Mouse (Mus musculus) ovary, postnatal 36 days (tissue): ENCODE results near the gene Tex47.
A peak's percentile ranks its signal among the peaks of the same experiment; 100 is the strongest.

Experiments used
- DNase-seq: peaks from one replicate; pipeline ENCODE4 v3.0.0; 2022; ENCODE audit warnings: low spot score, mixed read lengths

Gene Tex47

GRCm38 (mm10) chr5:7303819-7304218, at the start of gene Tex47:
Tex47 (plus strand) TSS chr5:7304119.
- no peak for DNase-seq

- DNase-seq = no peak
Measured at GRCm38 (mm10) chr5:7276659-7277455, 27.1 kb upstream of the Tex47 start.

- no peak for DNase-seq
Measured at GRCm38 (mm10) chr5:7284336-7284735, 19.6 kb upstream of the Tex47 start.

DNA sequence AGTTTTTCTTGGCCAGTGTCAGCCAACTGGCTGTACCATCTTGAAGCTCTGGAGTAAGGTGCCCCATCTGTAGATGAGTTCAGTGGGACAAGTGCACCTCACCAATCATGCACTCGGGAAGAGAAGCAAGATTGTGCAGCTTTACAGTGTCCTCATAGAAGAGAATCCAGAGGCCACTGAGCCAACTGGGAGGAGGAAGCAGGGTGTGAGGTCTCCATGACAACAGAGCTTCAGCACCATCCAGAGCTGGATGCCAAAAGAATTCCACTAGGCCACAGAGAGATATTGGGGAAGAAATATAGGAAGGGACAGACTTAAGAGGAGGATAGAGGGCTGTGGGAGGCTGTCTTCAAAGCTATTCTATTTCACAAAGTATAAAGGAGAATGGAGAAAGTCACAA, 950 bp upstream of the Tex47 start:
- DNase-seq = no peak

- DNase-seq = no peak
Measured at GRCm38 (mm10) chr5:7325594-7325993, 21.7 kb downstream of the Tex47 start.

- peak; percentile 45 for DNase-seq
Measured at GRCm38 (mm10) chr5:7344145-7345010, 40.5 kb downstream of the Tex47 start, which contains the start of gene Zfp804b. Zfp804b (minus strand) TSS chr5:7344756.

- no peak for DNase-seq
Measured at GRCm38 (mm10) chr5:7345011-7345389, 41.1 kb downstream of the Tex47 start.
